Mouse (Mus musculus): Measurements from ENCODE around the gene Med25.
A peak's percentile ranks its signal among the peaks of the same experiment; 100 is the strongest.

The Med25 gene

DNA sequence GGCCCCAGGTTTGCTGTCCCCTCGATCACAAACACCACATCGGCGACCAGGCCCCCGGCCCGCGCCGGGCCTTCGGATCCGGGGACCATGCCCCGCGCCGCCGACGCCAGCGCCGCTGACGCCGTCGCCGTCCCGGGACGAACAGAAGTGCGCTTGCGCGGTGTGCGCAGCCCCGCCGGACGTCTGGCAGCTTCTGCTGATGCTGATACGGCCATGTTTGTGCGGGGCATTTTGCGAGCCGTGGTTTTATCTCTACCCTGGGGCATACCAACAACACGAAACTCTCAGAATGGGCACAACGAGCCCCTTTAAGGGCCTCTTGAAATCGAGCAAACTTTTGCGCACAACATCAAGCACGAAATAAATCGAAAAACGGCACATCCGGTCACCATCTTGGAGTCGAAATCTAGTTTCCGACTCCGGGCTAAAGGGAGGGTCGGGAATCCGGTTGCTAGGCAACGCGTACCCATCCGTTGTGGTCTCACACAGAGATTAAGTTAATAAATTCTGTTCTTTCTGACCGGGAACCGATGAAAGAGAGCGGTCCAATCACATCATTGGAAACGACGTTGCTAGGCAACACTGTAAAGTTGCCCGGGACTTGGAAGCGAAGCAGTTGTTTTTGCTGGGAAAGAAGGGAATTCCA is at the start of gene Med25:
Gene Med25, minus strand, starts transcription at position 437 of the 646 bp plus-strand sequence.
- peak; percentile 93 to 96 for DNase-seq

DNA sequence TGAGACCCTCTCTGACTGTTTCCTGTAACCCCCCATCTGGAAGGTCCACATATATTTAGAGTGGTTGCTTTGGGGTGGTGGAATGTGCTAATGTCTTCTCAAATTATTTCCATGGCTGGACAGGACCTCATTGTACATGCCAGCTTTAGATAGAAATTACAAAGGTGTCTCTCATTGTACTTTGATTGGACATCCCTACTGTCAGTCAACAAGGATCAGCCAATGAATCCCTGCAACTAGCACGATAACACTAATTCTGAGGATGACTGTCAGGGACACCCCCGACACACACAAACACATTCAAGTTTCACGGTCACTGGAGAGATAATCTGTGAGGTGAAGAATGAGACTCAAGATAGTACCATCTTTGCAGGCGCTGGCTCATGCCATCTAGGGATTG is 46.2 kb upstream of the Med25 start:
- no peak for DNase-seq

DNA sequence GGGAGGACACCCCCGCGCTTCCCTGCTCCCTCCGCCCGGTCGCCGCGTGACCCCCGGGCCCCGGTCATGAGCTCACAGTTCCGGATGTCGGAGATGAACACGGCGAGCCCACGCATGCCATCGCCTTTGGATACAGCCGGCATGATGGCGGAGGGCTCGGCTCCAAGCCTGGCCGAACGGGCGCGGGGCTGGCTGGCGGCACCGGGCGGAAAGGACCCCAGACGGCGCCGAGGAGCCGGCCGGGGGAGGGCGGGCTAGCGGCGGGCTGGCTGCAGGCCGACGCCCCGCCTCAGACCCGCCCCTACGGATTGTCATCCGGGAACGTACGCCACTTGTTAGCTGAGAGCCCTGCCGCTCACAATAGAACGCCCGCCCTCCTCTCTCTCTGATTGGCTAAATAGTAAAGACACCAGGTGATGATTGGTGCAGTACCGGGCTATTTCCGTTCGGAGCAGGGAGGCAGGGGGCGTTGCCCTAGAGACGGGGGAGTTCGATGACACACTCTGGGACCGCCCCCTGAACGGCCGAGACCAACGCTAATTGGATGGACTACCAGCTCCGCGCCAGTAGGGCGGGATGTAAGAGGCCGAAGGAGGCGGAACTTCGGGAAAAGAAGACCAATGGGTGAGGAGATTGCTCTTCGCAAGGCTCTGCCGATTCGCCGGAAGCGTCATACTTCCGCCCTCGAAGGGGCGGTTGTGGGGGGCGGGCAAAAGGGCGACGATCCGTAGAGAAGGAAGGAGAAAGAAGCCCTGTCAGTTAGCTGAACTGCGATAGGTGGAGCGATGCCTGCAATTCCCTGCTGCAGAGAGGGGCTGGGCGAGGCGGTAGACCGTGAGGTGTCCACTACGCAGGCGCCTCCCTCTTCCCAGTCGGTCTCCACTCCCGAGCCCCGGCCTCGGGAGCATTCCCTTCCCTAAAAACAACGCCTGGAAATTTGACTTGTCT is 37.0 kb upstream of the Med25 start, which contains the start of gene Ap2a1:
Gene Ap2a1, minus strand, starts transcription at position 293 of the 948 bp plus-strand sequence.
- DNase-seq = peak; percentile 99 to 100

DNA sequence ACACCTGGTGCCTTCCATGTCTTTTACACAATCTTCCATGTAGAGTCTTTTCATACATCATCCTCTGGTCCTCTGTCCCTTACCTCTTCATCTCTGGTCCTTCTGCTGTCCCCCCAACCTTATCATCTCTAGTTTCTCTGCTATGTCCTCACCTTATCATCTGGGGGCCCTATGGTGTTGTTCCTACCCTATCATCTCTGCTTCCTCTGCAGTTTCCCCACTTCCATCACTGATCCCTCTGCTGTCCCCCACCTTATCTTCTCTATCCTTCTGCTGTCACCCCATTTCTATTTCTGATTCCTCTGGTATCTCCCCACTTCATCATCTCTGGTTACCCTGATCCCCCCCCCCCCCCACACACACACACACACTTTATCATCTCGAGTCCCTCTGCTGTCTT is 36.1 kb upstream of the Med25 start:
- no peak for DNase-seq

DNA sequence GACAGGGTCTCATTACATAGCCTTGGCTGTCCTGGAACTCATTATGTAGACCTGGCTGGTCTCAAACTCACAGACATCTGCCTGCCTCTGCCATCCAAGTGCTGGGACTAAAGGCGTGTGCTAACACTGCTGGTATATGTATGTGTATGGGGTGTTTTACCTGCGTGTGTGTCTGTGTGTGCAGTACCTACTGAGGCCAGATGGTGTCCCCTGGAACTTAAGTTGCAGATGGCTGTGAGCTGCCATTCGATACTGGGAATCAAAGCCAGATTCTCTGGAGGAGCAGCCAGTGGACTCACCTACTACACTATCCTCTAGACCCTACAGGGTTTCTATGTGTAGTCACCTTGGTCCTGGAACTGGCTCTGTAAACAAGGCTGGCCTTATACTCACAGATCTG is 33.0 kb upstream of the Med25 start:
- peak; percentile 67 to 74 for DNase-seq

DNA sequence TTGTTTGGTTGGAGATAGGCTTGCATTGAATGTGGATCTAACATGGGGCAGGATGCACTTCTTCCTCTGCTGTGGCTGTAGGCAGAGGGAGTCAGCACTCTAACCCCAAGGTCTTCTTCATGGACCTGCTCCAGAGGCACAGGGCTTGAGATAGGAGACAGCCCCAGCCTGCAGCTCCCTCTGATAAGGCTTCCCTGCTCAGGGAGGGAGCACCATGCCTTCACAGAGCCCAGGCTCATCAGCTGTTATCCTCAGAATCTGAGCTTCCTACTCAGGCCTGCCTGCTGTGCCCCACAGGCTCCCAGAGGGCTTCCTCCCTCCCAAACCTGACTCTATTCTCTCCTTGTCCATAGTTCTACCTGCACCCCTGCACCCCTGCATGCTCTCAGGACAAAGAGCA is 30.0 kb upstream of the Med25 start:
- DNase-seq = no peak

DNA sequence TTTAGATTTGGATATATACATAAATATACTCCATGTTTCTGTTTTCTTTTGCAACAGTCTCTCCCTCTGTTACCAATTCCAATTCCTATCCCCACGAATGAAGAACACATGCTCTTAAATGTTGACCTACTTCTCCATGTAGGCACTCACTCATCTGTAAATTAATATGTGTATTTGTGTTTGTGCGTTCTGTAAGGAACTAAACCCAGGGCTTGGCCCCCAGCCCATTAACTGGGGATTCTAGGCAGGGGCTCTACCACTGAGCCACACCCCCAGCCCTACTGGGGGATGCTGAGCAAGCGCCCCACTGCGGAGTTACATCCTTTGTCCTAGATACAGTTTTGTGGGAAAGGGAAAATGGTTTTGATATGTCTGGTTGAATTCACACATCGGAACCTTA is 26.6 kb upstream of the Med25 start:
- no peak for DNase-seq

DNA sequence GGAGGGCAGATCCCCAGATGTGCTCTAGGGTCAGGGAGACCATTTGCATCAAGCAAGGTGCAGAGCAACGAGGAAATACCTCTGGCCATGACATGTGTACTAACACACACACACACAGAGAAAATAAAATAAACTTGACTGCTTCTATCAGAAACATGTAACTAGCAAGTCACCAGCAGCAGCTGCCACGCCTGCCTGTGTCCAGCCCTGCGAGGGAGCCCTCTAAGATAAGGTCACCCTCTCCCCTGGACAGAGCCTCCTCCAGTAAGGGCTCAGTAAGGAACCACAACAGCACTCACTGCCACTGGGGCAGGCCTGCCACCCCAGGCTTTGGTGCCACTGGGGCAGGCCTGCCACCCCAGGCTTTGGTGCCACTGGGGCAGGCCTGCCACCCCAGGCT is 25.7 kb upstream of the Med25 start:
- DNase-seq = no peak

DNA sequence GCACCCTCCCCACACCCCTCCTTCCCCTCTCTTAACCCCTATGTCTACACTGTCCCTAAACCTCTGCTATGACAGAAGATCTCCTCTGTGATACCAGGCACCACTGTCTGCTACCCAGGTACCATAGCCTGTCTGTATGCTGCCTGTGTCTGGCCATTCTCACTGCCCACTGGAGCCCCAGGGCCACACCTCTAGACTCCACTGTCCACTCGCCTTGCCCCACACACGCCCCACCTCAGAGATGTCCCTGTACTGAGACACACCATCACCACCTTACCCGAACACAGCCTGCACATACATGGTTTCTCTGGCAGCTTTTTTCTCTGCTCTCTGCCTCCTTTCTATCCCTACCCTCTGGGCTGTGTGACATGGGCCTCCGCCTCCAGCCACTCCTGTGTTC is 24.4 kb upstream of the Med25 start:
- no peak for DNase-seq

DNA sequence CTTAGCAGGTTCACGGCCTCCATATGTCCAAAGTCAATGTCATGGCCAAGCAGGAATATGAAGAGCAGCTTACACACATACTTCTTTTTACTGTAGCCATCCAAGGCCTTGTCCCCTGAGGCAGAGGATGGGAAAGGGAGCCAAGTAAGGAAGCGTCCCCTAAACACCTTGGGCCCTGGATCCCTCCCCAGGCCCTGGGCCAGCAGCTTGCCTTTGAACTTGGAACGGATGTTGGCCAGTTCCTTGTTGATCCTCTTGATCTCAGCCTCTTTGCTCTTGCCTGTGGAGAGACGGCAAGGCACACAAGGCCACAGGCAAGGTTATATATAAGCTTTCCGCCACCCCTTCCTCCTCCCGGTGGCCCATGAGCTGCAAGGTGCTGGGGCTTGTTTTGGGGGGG is 23.7 kb upstream of the Med25 start:
- no peak for DNase-seq

DNA sequence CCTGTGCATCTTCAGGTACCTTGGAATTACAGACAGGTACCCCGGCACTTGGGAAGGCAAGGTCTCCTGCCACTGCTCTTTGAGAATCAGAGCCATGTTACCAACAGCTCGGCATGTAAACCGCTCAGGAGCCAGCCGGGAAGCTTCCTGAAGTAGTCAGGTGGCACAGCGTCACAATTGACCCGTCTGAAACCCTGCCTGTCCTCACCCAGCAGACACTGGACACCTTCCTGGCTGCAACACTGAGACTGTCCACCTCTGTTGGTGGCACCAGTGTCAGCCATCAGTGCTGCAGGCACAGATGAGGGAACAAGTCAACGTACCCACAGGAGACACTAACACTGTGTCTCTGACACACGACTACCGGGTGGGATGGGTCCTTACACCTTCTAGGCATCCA is 22.8 kb upstream of the Med25 start:
- DNase-seq = no peak

DNA sequence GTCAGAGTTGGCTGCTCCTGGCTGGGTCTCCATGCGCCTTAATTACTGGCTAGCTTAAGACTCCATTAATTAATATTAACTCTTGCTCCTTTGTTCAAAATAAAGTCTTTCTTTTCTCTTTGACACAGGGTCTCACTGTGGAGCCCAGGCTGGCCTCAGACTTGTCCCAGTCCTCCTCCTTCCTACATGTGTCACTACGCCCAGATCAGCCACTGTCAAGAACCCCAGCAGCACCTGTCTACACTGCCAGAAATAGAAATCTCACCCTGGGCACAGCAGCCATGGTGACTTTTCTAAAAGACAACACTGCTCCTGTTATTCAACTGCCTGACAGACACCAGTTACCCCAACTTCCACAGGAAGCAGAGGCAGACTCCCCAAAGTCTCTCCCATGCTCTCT is 21.9 kb upstream of the Med25 start:
- no peak for DNase-seq

DNA sequence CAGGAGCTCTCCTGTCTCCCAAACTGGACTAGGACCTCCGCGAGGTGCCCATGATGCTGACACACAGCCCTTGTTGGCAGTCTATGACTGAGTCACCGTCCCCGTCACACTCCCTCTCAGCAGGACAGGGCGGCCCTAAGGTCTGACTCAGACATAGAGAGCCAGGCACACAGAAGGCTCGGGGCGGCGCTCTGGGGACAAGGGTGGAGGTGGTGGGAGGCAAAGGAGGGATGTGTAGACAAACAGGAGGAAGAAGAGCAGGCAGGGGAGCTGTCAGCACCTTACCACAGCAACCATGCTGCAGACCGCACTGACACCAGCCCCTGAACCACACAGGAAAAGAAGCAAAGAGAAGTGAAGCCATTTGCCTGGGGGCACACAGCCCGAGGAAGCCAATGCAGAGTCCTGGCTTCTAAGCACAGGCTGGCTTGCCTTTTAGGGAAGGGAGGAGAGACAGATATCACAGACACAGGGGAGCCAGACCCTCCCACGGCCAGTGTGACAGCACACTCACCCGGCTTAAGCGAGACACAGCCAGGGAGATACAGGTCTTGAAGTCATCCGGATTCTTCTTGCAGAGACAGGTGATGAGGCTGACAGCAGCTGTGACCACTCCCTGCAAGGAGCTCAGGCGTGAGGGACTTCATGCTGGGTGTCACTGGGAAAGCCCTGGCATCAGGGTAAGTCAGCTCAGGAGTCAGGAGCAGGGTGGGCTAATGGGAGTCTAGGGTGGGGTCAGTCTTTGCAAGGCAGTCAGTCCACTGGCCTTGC is 16.4 kb upstream of the Med25 start:
- no peak for DNase-seq

DNA sequence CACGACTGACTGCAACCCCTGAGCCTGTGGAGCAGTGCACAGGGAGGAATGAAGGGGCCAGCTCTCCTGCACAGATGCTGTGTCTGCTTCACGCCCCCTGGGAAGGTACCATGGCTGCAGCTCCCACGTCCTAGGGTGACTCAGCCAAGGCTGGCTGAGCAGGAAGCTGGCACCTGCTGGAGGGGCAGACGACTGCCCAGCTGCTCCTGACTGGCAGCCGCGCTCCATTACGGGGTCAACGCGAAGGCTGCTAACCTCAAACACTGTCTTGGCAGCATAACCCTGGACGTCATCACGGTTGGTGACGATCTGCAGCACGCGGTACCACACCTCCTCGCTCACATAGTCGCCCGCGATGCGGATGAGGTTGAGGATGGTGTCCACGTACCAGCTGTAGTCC is 12.9 kb upstream of the Med25 start:
- no peak for DNase-seq

DNA sequence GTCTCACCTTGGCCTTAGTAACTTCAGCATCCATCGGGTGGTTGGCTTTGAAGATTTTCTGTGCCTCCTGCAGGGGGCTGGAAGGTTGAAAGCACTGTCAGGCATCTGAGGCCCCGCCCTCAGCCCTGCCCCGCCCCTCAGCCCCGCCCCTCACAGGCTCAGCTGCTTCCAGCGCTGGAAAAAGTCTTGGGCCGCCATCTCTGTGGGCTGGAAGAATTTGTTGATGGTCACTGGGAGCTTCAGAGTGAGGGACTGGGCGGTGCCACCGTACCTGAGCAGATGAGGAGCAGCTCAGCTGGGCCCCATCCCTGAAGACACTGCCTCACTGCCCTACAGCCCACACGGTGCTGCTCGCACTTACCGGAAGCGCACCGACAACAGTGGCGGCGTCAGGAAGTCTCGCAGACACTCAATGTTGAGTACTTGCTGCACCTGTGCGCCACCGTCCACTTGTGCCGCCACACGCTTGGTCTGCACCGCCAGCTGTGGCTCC is 8.8 kb upstream of the Med25 start:
- DNase-seq = peak; percentile 74 to 84

DNA sequence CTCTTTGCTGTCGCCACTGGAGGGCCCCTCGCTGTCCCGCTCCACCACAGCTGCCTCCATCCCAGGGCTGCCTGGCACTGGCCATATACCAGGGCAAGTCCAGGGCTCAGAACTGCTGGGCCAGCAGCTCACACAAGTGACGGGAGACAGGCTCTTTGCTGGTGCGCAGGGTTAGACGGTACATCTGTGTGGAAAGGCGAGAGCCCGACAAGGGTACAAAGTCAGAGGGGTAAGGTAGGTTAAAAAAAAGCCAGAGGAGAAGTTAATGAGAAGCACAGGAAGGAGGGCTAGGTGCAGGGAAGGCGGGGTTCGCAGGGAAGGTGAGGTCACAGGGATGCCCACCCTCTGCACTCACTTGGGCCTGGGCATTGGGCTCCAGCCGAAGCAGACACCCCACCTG is 8.1 kb upstream of the Med25 start:
- DNase-seq = peak in 1 of 2 experiments; percentile 38

DNA sequence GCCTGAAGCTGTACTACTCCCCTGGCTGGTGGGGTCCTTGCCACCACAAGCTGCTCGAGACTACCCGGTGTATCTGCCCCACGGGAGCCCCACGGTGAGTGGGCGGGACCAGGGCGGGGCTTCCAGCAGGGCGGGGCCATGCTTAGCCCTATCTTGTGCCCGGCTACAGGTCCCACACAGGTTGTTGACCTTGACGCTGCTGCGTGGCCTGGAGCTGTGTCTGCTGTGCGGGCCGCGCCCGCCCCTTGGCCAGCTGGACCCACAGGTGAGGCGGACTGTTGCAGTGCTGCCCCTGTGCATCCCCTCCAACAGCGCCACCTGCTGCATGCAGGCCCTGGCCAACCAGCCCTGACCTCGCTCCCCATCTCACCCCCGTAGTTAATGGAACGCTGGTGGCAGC is 6.1 kb upstream of the Med25 start:
- peak; percentile 73 to 79 for DNase-seq

DNA sequence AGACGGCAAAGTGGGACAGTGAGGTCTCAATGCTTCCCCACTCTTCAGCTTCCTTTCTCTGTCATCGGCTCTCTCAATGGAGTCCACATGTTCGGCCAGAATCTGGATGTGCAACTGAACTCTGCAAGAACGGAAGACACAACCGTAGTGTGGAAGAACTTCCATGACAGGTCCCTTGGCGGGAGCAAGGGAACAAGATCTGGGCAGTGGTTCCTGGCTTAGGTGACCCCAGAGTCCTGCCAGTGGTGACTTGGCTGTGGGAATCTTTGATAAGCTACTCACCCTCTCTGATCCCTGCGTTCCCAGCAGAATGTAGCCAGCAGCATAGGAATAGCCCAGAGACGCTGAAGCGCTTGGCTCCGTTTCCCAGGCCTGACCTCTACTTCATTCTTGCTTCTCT is 4.0 kb upstream of the Med25 start:
- no peak for DNase-seq

DNA sequence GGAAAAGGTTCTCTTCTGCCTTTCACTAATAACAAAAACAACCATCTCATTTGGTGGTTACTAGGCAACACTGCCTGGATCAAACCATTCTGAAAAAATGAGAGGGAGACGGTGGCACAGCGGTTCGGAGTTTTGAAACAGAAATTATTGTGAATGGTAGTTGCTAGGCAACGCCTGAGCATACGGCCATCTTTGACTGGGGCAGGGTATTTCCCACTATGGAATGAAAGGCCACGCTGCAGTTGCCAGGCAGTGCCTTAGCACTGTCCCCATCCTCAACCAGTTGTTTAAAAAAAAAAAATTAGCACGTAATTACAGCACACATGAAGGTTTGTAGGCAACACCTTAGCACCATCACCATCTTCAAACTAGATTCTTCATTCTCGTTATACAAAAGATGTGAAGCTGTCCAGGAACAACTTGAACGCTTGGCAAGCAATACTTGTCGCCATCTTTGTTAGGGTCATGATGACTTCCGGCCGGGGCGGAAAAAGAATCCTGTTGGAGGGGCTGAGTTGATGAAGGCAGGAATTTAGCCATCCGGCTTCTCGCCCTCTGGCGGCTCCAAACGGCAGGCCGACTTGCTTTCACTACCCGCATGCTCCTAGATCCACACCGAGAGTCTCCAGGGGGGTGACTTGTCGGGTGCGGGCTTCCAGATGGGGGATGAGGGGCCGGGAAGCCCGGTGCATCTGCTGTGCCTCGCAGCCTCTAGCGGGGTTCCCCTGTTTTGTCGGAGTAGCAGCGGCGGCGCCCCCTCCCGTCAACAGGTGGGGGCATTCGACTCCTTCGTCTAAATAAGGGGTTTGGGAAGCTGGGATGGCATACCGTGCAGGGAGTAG is 3.3 kb upstream of the Med25 start, which contains the start of gene Fuz:
Gene Fuz, plus strand, starts transcription at position 487 of the 842 bp plus-strand sequence.
- peak; percentile 93 to 96 for DNase-seq

DNA sequence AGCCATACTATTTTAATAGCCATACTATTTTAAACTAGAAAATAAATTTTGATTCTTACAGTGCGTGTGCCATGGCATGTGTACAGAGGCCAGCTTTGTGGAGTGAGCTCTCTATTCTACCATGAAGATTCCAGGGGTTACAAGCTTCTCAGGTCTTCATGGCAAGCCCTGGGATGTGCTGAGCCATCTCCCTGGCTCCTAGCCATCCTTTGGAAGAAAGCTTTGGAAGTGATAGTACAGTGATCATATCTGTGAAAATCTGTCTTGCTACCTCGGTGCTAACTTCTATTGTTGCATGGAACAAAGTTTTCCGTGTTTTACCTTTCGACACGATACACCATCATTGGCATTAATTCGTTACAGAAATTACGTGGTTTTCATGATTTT is 2.7 kb upstream of the Med25 start:
- no peak for DNase-seq

DNA sequence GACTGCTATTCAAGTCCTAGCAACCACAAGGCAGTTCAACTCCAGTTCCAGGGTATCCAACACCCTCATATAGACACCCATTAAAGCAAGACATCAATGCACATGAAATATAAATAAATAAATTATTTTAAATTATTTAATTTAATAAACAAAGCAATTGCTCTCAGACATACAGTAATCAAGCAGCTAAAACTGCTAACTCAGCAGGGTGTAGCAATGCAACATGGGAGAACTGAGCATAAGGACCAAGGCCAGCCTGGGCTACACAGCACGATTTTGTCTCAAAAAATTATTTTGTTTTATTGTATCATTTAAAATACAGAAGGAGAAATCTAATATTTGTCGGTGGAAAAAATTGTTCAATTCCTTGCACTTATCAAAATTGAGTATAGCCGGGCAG is 1.7 kb upstream of the Med25 start:
- no peak for DNase-seq

DNA sequence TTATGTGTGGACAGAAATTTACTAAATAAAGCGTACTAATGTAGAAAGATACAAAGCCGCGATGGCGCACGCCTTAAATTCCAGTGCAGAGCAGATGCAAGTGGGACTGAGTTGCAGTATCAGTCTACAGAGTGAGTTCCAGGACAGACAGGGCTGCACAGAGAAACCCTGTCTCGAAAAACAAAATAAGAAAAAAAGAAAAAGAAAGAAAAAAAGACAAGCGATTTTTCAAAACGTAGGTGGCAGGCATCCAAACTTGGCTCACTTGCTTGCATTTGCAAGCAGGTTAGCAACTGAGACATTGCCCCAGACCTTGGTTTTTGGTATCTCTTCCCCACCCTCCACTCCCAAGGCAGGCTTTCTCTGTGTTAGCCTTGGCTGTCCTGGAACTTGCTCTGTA is 685 bp upstream of the Med25 start:
- no peak for DNase-seq

Measured in kidney, postnatal 4 days (tissue).